Mouse (Mus musculus): ENCODE results near the gene Izumo1. TPM values are rescaled to one million over a fixed set of nuclear protein-coding genes. Genes with fewer than 3 reads are reported as not detected.

Izumo1 gene
- polyA plus RNA-seq, 1 experiment from 2014 or later = 0.06 TPM

GRCm38 (mm10) chr7:45665303-45666138, 43.9 kb downstream of the Izumo1 start:
- H3K4me2 ChIP-seq = no peak overlapping the region
- no peaks in the 10 kb centered on the region for H3K9me3 ChIP-seq (replicated peaks)
- no peaks in the 10 kb centered on the region for H3K27me3 ChIP-seq
- no peak for ATAC-seq (ENCODE audit: insufficient read depth)
- no peaks in the 10 kb centered on the region for H3K36me3 ChIP-seq (replicated peaks)
- no peak overlapping the region for H3K27ac ChIP-seq (replicated peaks)
- H3K4me1 ChIP-seq (replicated peaks) = no peaks in the 10 kb centered on the region
- H3K9ac ChIP-seq = no peak overlapping the region
- H3K4me3 ChIP-seq (replicated peaks) = no peak overlapping the region
- 45% methylated on average over 13 of the region's 13 CpGs for WGBS (ENCODE audit: insufficient replicate concordance)

GRCm38 (mm10) chr7:45666161-45666560, 44.5 kb downstream of the Izumo1 start, which contains the start of gene Fut2:
TSS of gene Fut2 (minus strand) at chr7:45666394.
- no peak within 1 kb of the TSS for H3K4me3 ChIP-seq (replicated peaks)

GRCm38 (mm10) chr7:45667761-45668160, 46.1 kb downstream of the Izumo1 start:
- Histone ChIP-seq H3K27me3 (no peaks in the 10 kb centered on the region), H3K4me3 (replicated peaks) (no peak overlapping the region), H3K9me3 (replicated peaks) (no peaks in the 10 kb centered on the region), H3K4me2 (no peak overlapping the region), H3K4me1 (replicated peaks) (no peaks in the 10 kb centered on the region), H3K36me3 (replicated peaks) (no peaks in the 10 kb centered on the region), H3K27ac (replicated peaks) (no peak overlapping the region), H3K9ac (no peak overlapping the region)
- WGBS (ENCODE audit: insufficient replicate concordance) = 86% methylated on average over 14 of the region's 14 CpGs
- no peak for ATAC-seq (ENCODE audit: insufficient read depth)

More at GRCm38 (mm10) chr7:45666161-45666560, 44.5 kb downstream of the Izumo1 start, which contains the start of gene Fut2:
- no peak for ATAC-seq (ENCODE audit: insufficient read depth)
- no peak within 1 kb of the TSS for H3K27ac ChIP-seq (replicated peaks)
- no peaks in the 10 kb centered on the region for H3K4me1 ChIP-seq (replicated peaks)
- 63% methylated on average over 7 of the region's 7 CpGs for WGBS (ENCODE audit: insufficient replicate concordance)
- no peaks in the 10 kb centered on the region for H3K9me3 ChIP-seq (replicated peaks)
- H3K4me2 ChIP-seq = no peak within 1 kb of the TSS
- H3K9ac ChIP-seq = no peak within 1 kb of the TSS
- no peaks in the 10 kb centered on the region for H3K36me3 ChIP-seq (replicated peaks)
- H3K27me3 ChIP-seq = no peaks in the 10 kb centered on the region

- Histone ChIP-seq H3K4me2 (no peak overlapping the region), H3K9ac (no peak overlapping the region), H3K36me3 (replicated peaks) (no peaks in the 10 kb centered on the region), H3K4me3 (replicated peaks) (no peak overlapping the region), H3K27ac (replicated peaks) (no peak overlapping the region), H3K4me1 (replicated peaks) (no peaks in the 10 kb centered on the region), H3K9me3 (replicated peaks) (no peaks in the 10 kb centered on the region), H3K27me3 (no peaks in the 10 kb centered on the region)
- 84% methylated on average over 9 of the region's 9 CpGs for WGBS (ENCODE audit: insufficient replicate concordance)
- no peak for ATAC-seq (ENCODE audit: insufficient read depth)
Measured at GRCm38 (mm10) chr7:45668921-45669320, 47.3 kb downstream of the Izumo1 start.

- Histone ChIP-seq H3K4me2 (no peak overlapping the region), H3K27ac (replicated peaks) (no peak overlapping the region), H3K9ac (no peak overlapping the region), H3K4me3 (replicated peaks) (no peak overlapping the region), H3K4me1 (replicated peaks) (peaks cover 10% of the 10 kb centered on the region), H3K27me3 (no peaks in the 10 kb centered on the region), H3K36me3 (replicated peaks) (no peaks in the 10 kb centered on the region), H3K9me3 (replicated peaks) (no peaks in the 10 kb centered on the region)
- 58% methylated on average over 7 of the region's 7 CpGs for WGBS (ENCODE audit: insufficient replicate concordance)
- no peak for ATAC-seq (ENCODE audit: insufficient read depth)
Measured at GRCm38 (mm10) chr7:45677627-45678295, 56.1 kb downstream of the Izumo1 start.

Other genes starting within 250 kb of the Izumo1 start
- 77.8 and 86.3 TPM in 2 replicates for gene Snrnp70, start 226.1 kb upstream of the Izumo1 start, polyA plus RNA-seq (2015; fragmentation: Nextera tagmentation; extraction: Ambion mirVana)
- not detected in 2 replicates for gene Kcna7, start 216.2 kb upstream of the Izumo1 start, polyA plus RNA-seq (2015; fragmentation: Nextera tagmentation; extraction: Ambion mirVana)
- 0.22 and 0.24 TPM in 2 replicates for gene Ntf5, start 208.1 kb upstream of the Izumo1 start, polyA plus RNA-seq (2015; fragmentation: Nextera tagmentation; extraction: Ambion mirVana)
- gene Lhb, start 201.0 kb upstream of the Izumo1 start, polyA plus RNA-seq (2015; fragmentation: Nextera tagmentation; extraction: Ambion mirVana) = not detected in 2 replicates
- gene Gys1, start 187.0 kb upstream of the Izumo1 start, polyA plus RNA-seq (2015; fragmentation: Nextera tagmentation; extraction: Ambion mirVana) = 6.8 and 7.7 TPM in 2 replicates
- gene Ruvbl2, start 183.7 kb upstream of the Izumo1 start, polyA plus RNA-seq (2015; fragmentation: Nextera tagmentation; extraction: Ambion mirVana) = 67.1 and 74.2 TPM in 2 replicates
- gene Ftl1, start 161.9 kb upstream of the Izumo1 start, polyA plus RNA-seq (2015; fragmentation: Nextera tagmentation; extraction: Ambion mirVana) = 6,104 and 6,562 TPM in 2 replicates
- 70.3 and 71.4 TPM in 2 replicates for gene Bax, start 154.9 kb upstream of the Izumo1 start, polyA plus RNA-seq (2015; fragmentation: Nextera tagmentation; extraction: Ambion mirVana)
- gene Tulp2, start 139.9 kb upstream of the Izumo1 start, polyA plus RNA-seq (2015; fragmentation: Nextera tagmentation; extraction: Ambion mirVana) = 0.58 and 0.62 TPM in 2 replicates
- not detected in 2 replicates for gene Gm45808, start 135.0 kb upstream of the Izumo1 start, polyA plus RNA-seq (2015; fragmentation: Nextera tagmentation; extraction: Ambion mirVana)
- gene Dhdh, start 133.0 kb upstream of the Izumo1 start, polyA plus RNA-seq (2015; fragmentation: Nextera tagmentation; extraction: Ambion mirVana) = 2.4 and 2.5 TPM in 2 replicates
- 118 and 131 TPM in 2 replicates for gene Nucb1, start 111.4 kb upstream of the Izumo1 start, polyA plus RNA-seq (2015; fragmentation: Nextera tagmentation; extraction: Ambion mirVana)
- gene Ppp1r15a, start 95.5 kb upstream of the Izumo1 start, polyA plus RNA-seq (2015; fragmentation: Nextera tagmentation; extraction: Ambion mirVana) = 280 and 325 TPM in 2 replicates
- 0.66 and 0.75 TPM in 2 replicates for gene Plekha4, start 95.5 kb upstream of the Izumo1 start, polyA plus RNA-seq (2015; fragmentation: Nextera tagmentation; extraction: Ambion mirVana)
- gene Hsd17b14, start 66.9 kb upstream of the Izumo1 start, polyA plus RNA-seq (2015; fragmentation: Nextera tagmentation; extraction: Ambion mirVana) = 1.9 and 2.2 TPM in 2 replicates
- 46.3 and 48.5 TPM in 2 replicates for gene Bcat2, start 51.7 kb upstream of the Izumo1 start, polyA plus RNA-seq (2015; fragmentation: Nextera tagmentation; extraction: Ambion mirVana)
- not detected in 2 replicates for gene Fgf21, start 6.3 kb upstream of the Izumo1 start, polyA plus RNA-seq (2015; fragmentation: Nextera tagmentation; extraction: Ambion mirVana)
- gene Fut1, start 4.5 kb upstream of the Izumo1 start, polyA plus RNA-seq (2015; fragmentation: Nextera tagmentation; extraction: Ambion mirVana) = not detected in 2 replicates
- gene Rasip1, start 5.7 kb downstream of the Izumo1 start, polyA plus RNA-seq (2015; fragmentation: Nextera tagmentation; extraction: Ambion mirVana) = 2.8 and 3.8 TPM in 2 replicates
- 0.91 and 1.2 TPM in 2 replicates for gene Mamstr, start 18.2 kb downstream of the Izumo1 start, polyA plus RNA-seq (2015; fragmentation: Nextera tagmentation; extraction: Ambion mirVana)
- gene Fut2, start 44.6 kb downstream of the Izumo1 start, polyA plus RNA-seq (2015; fragmentation: Nextera tagmentation; extraction: Ambion mirVana) = 0.06 TPM in 1 of 2 replicates, not detected in the other
- gene Ntn5, start 62.2 kb downstream of the Izumo1 start, polyA plus RNA-seq (2015; fragmentation: Nextera tagmentation; extraction: Ambion mirVana) = not detected in 2 replicates
- gene Sec1, start 72.6 kb downstream of the Izumo1 start, polyA plus RNA-seq (2015; fragmentation: Nextera tagmentation; extraction: Ambion mirVana) = 0.05 and 0.06 TPM in 2 replicates
- gene Car11, start 78.0 kb downstream of the Izumo1 start, polyA plus RNA-seq (2015; fragmentation: Nextera tagmentation; extraction: Ambion mirVana) = 0.26 and 0.44 TPM in 2 replicates
- gene Dbp, start 83.3 kb downstream of the Izumo1 start, polyA plus RNA-seq (2015; fragmentation: Nextera tagmentation; extraction: Ambion mirVana) = 0.46 and 0.85 TPM in 2 replicates
- 533 and 542 TPM in 2 replicates for gene Rpl18, start 93.6 kb downstream of the Izumo1 start, polyA plus RNA-seq (2015; fragmentation: Nextera tagmentation; extraction: Ambion mirVana)
- 10.4 and 13.3 TPM in 2 replicates for gene Sphk2, start 96.2 kb downstream of the Izumo1 start, polyA plus RNA-seq (2015; fragmentation: Nextera tagmentation; extraction: Ambion mirVana)
- 0.30 and 0.33 TPM in 2 replicates for gene Fam83e, start 99.4 kb downstream of the Izumo1 start, polyA plus RNA-seq (2015; fragmentation: Nextera tagmentation; extraction: Ambion mirVana)
- gene Spaca4, start 104.0 kb downstream of the Izumo1 start, polyA plus RNA-seq (2015; fragmentation: Nextera tagmentation; extraction: Ambion mirVana) = not detected in 2 replicates
- not detected in 2 replicates for gene Lmtk3, start 161.9 kb downstream of the Izumo1 start, polyA plus RNA-seq (2015; fragmentation: Nextera tagmentation; extraction: Ambion mirVana)
- 0.07 and 0.22 TPM in 2 replicates for gene Sult2b1, start 162.9 kb downstream of the Izumo1 start, polyA plus RNA-seq (2015; fragmentation: Nextera tagmentation; extraction: Ambion mirVana)
- 30.4 and 30.9 TPM in 2 replicates for gene Cyth2, start 192.8 kb downstream of the Izumo1 start, polyA plus RNA-seq (2015; fragmentation: Nextera tagmentation; extraction: Ambion mirVana)
- gene Kcnj14, start 203.0 kb downstream of the Izumo1 start, polyA plus RNA-seq (2015; fragmentation: Nextera tagmentation; extraction: Ambion mirVana) = 0.06 and 0.12 TPM in 2 replicates
- gene Grwd1, start 209.1 kb downstream of the Izumo1 start, polyA plus RNA-seq (2015; fragmentation: Nextera tagmentation; extraction: Ambion mirVana) = 24.7 and 25.3 TPM in 2 replicates

All from liver, embryonic 15.5 days (tissue).